Mouse (Mus musculus) heart, postnatal 0 days (tissue): ENCODE data around the gene Uqcrq.

ENCODE experiments used
- CTCF ChIP-seq: IDR thresholded peaks from 2 replicates; pipeline ENCODE4 v1.5.1; 2016; ENCODE audit warnings: antibody characterized with exemption, control low read depth, low read depth
- EP300 ChIP-seq: IDR thresholded peaks from 2 replicates; pipeline ENCODE4 v1.6.1; 2016; ENCODE audit warnings: antibody characterized with exemption, low read depth

DNA sequence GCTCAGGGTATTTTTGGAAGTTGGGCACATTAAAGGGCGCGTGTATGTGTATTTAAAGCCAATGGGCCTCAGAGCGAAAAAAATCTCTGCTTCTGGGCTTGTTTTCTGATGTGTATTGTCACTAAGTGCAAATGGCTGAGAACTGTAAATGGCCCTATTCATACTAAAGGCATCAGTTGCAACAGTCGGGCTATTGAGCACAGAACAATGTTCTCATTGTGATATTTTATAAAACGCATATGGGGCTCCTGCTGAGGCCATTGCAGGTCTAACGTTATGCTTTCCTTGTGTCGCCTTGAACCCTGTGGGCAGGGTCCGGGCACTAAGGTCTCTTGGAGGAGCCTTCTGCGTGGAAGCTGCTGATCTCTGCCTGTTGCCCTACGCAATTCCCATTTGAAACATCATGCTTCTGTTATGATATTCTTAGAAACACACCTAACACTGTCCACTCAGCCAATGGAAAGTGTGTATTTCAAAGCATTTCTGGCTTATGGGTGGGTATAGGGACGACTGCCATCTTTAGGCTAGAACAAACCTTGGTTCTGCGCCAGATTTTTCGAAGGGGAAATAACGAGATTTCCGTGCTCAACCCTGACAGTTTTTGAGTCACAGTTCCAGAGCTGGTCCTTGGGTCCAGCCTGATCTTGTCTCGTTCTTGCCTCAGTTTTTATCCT lies 38.8 kb upstream of the Uqcrq start:
- TF ChIP-seq CTCF (no peak), EP300 (no peak)
